Mouse (Mus musculus) ES-E14 (cell line): ENCODE measurements around the gene Adat2. TPM values are rescaled to one million over a fixed set of nuclear protein-coding genes. Genes with fewer than 3 reads are reported as not detected.

ENCODE experiments used
- DNase-seq: peaks from one replicate; pipeline ENCODE4 v3.0.0-alpha.2; 2013; ENCODE audit warnings: low read depth, low spot score
- H3K27ac ChIP-seq: 2 replicates; pipeline ENCODE4 v1.5.1; 2012; ENCODE audit warnings: low read depth, mild to moderate bottlenecking, low read length, moderate library complexity, mixed read lengths; ENCODE audit not compliant: poor library complexity, insufficient read depth, severe bottlenecking
- H3K36me3 ChIP-seq: 2 replicates; pipeline ENCODE4 v1.6.1; 2012; ENCODE audit warnings: mild to moderate bottlenecking, low read length, moderate library complexity, mixed read lengths; ENCODE audit not compliant: control insufficient read depth, poor library complexity, insufficient read depth, severe bottlenecking
- H3K4me1 ChIP-seq, 2 experiments: fragments of 150-350 bp in 1 of 2; sonication (generic) in 1 of 2; 2 replicates each; pipeline ENCODE4 v1.6.1; 2012; ENCODE audit warnings: low read length in 2 of 2, mild to moderate bottlenecking in 1 of 2, mixed read lengths in 1 of 2; ENCODE audit not compliant: control insufficient read depth in 2 of 2, insufficient read depth in 2 of 2, poor library complexity in 1 of 2
- H3K4me3 ChIP-seq, 2 experiments: fragments of 150-350 bp in 1 of 2; sonication (generic) in 1 of 2; 2 replicates each; pipeline ENCODE4 v1.5.1; 2012; ENCODE audit warnings: low read length in 2 of 2, low read depth in 1 of 2, mild to moderate bottlenecking in 1 of 2, mixed read lengths in 1 of 2; ENCODE audit not compliant: insufficient read depth in 1 of 2, poor library complexity in 1 of 2, severe bottlenecking in 1 of 2
- H3K9ac ChIP-seq: 2 replicates; pipeline ENCODE4 v1.6.1; 2012; ENCODE audit warnings: low read depth, mild to moderate bottlenecking, low read length, mixed read lengths; ENCODE audit not compliant: poor library complexity, insufficient read depth, severe bottlenecking
- H3K9me3 ChIP-seq: fragments of 150-350 bp; sonication (generic); 2 replicates; pipeline ENCODE4 v1.6.1; 2012; ENCODE audit warnings: low read depth, mild to moderate bottlenecking, low read length; ENCODE audit not compliant: control insufficient read depth, insufficient read depth
- CHD2 ChIP-seq: IDR thresholded peaks from 2 replicates; pipeline ENCODE4 v1.6.1; 2014; ENCODE audit warnings: mild to moderate bottlenecking, low read depth, low read length, inconsistent platforms
- HCFC1 ChIP-seq: IDR thresholded peaks from 2 replicates; pipeline ENCODE4 v1.6.1; 2012; ENCODE audit warnings: low read length, inconsistent platforms, borderline replicate concordance; ENCODE audit not compliant: insufficient read depth
- MAFK ChIP-seq: IDR thresholded peaks from 2 replicates; pipeline ENCODE4 v1.6.1; 2014; ENCODE audit warnings: mild to moderate bottlenecking, low read depth, low read length, inconsistent platforms; ENCODE audit not compliant: insufficient read depth
- ZC3H11A ChIP-seq: IDR thresholded peaks from 2 replicates; pipeline ENCODE4 v1.6.1; 2012; ENCODE audit warnings: low read depth, mild to moderate bottlenecking, inconsistent platforms, low read length, borderline replicate concordance
- ZNF384 ChIP-seq: IDR thresholded peaks from 2 replicates; pipeline ENCODE4 v1.6.1; 2012; ENCODE audit warnings: low read depth, low read length, inconsistent platforms
- in situ Hi-C, 2 experiments: fragments of 600-800 bp; cut with MboI; formaldehyde crosslinking; loops; one replicate each; pipeline ENCODE4 v1.15.1; 2025; ENCODE audit warnings: low sequenced_read_pairs in 2 of 2, inconsistent platforms in 1 of 2; ENCODE audit not compliant: unreplicated experiment in 2 of 2
- total RNA-seq: library from RNA; depleted of rRNA; stranded (reverse); fragments of 300-350 nt; gene quantifications from 2 replicates; pipeline ENCODE4 v1.2.3, GENCODE M21; 2012

Gene Adat2
- total RNA-seq, 1 experiment = 15.1 TPM

GRCm38 (mm10) chr10:13560014-13560674, 7.5 kb downstream of the Adat2 start:
- H3K36me3 ChIP-seq = peaks cover 30% of the 10 kb centered on the region
- H3K9ac ChIP-seq = no peak overlapping the region
- DNase-seq = no peak
- in situ Hi-C loops = loop anchor here (25.0 kb wide), 1 partner anchor 827 kb away; no protein-coding TSS in a partner anchor
- H3K9me3 ChIP-seq = 0 out of 2 replicates have a peak, but pooled peaks cover 6% of the 10 kb centered on the region
- no peak overlapping the region for H3K4me3 ChIP-seq
- no peak overlapping the region for H3K27ac ChIP-seq
- TF ChIP-seq ZC3H11A = no peak
- no peak for TF ChIP-seq CHD2
- no peak for TF ChIP-seq HCFC1
- TF ChIP-seq ZNF384 = no peak
- H3K4me1 ChIP-seq = no peaks in the 10 kb centered on the region

DNA sequence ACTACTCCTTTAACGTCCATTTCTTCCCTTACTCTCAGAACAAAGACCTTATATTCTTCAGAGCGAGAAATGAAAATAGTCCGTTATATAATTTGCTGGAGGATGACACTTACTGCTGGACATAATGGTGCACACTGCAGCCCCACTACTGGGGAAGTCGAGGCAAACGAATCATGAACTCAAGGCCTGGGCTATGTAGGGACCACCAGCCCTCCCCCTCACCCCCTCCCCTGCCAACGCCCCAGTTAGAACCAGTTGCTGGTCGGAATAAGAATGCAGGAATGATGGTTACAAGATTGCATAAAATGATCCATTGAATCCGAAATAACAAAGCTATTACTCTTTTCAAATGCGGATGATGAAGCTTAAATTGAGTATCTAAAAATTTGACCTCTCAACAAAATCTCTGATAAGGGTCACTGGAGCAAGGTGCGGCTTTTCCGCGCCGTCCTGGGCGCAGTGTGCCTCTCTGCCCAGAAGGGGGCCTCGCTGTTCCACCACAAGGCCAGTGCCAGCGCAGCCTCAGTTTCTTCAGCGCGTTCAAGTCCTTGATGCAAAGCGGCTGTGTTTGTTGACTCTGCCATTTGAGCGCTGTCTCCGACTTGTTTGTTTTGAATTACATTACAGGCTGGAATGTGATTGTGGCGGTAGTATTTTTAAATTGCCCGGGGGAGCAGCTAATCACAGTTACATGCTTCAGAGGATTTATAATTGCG, 11.8 kb downstream of the Adat2 start:
- Histone ChIP-seq H3K9ac (no peak overlapping the region), H3K9me3 (0 out of 2 replicates have a peak, but pooled peaks cover 6% of the 10 kb centered on the region), H3K36me3 (peaks cover 27% of the 10 kb centered on the region), H3K4me3 (no peak overlapping the region), H3K4me1 (no peaks in the 10 kb centered on the region), H3K27ac (no peak overlapping the region)
- TF ChIP-seq ZNF384 = no peak
- peak; percentile 90 for TF ChIP-seq ZC3H11A
- no peak for TF ChIP-seq CHD2
- 0 out of 2 replicates have a peak, but pooled peaks have one; percentile 27 for TF ChIP-seq MAFK
- TF ChIP-seq HCFC1 = no peak
- DNase-seq = no peak
- in situ Hi-C loops = loop anchor here (25.0 kb wide), 1 partner anchor 823 kb away; no protein-coding TSS in a partner anchor

DNA sequence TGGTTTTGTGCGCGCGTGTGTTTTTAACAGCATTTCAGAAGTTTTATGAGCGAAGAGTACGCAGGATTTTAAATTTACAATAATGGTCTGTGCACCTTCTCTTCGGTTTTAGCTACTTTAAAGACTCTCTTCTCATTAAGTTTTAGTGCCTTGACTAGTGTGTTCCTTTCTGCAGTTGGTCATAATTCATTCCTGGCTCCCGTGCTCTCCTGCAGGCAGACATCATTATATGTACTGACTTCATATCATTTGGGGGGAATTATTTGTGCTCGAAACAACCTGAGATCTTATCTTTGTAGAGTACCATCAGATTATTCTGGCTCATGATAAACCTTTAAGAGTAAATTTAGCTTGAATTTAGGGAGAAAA, 12.4 kb downstream of the Adat2 start:
- DNase-seq = no peak
- in situ Hi-C loops = loop anchor here (25.0 kb wide), 1 partner anchor 822 kb away; no protein-coding TSS in a partner anchor
- Histone ChIP-seq H3K9ac (no peak overlapping the region), H3K27ac (no peak overlapping the region), H3K36me3 (peaks cover 26% of the 10 kb centered on the region), H3K9me3 (0 out of 2 replicates have a peak, but pooled peaks cover 6% of the 10 kb centered on the region), H3K4me1 (no peaks in the 10 kb centered on the region), H3K4me3 (no peak overlapping the region)
- TF ChIP-seq ZC3H11A (no peak), MAFK (no peak), CHD2 (no peak), HCFC1 (no peak), ZNF384 (no peak)

- H3K4me1 ChIP-seq = no peaks in the 10 kb centered on the region
- H3K27ac ChIP-seq = no peak overlapping the region
- TF ChIP-seq ZC3H11A (no peak), CHD2 (no peak), MAFK (no peak), HCFC1 (no peak), ZNF384 (no peak)
- in situ Hi-C loops = loop anchor here (25.0 kb wide), 1 partner anchor 821 kb away; no protein-coding TSS in a partner anchor
- no peak overlapping the region for H3K4me3 ChIP-seq
- peaks cover 17% of the 10 kb centered on the region for H3K36me3 ChIP-seq
- H3K9me3 ChIP-seq = 0 out of 2 replicates have a peak, but pooled peaks cover 4% of the 10 kb centered on the region
- H3K9ac ChIP-seq = no peak overlapping the region
- no peak for DNase-seq
Observed at GRCm38 (mm10) chr10:13566393-13566792, 13.7 kb downstream of the Adat2 start.
